Mouse (Mus musculus) kidney, embryonic 16.5 days (tissue): ENCODE measurements around the gene 4931417E11Rik. TPM values are rescaled to one million over a fixed set of nuclear protein-coding genes. Genes with fewer than 3 reads are reported as not detected.

ENCODE experiments used
- ATAC-seq: fragments of 200-750 bp; cut with Nextera tagmentation; 2 replicates; pipeline ENCODE4 v1.8.0; 2017; ENCODE audit warnings: moderate TSS enrichment; ENCODE audit not compliant: low FRiP score, low TSS enrichment
- H3K27ac ChIP-seq: fragments of 300-500 bp; sonication (generic); 2 replicates; pipeline ENCODE4 v1.5.1; 2014; ENCODE audit warnings: low read length
- H3K27me3 ChIP-seq: fragments of 300-500 bp; sonication (generic); 2 replicates; pipeline ENCODE4 v1.6.1; 2014; ENCODE audit warnings: low read length, control low read depth, mixed read lengths; ENCODE audit not compliant: insufficient read depth
- H3K36me3 ChIP-seq: fragments of 300-500 bp; sonication (generic); 2 replicates; pipeline ENCODE4 v1.6.1; 2014; ENCODE audit warnings: low read length, control low read depth, mixed read lengths; ENCODE audit not compliant: insufficient read depth
- H3K4me1 ChIP-seq: fragments of 300-500 bp; sonication (generic); 2 replicates; pipeline ENCODE4 v1.6.1; 2014; ENCODE audit warnings: low read length, control low read depth, mixed read lengths; ENCODE audit not compliant: insufficient read depth
- H3K4me2 ChIP-seq: fragments of 300-500 bp; sonication (generic); replicated peaks from 2 replicates; pipeline ENCODE4 v1.6.1; 2014; ENCODE audit warnings: low read depth, low read length
- H3K4me3 ChIP-seq: fragments of 300-500 bp; sonication (generic); 2 replicates; pipeline ENCODE4 v1.5.1; 2014; ENCODE audit warnings: mild to moderate bottlenecking, low read length
- H3K9ac ChIP-seq: fragments of 300-500 bp; sonication (generic); replicated peaks from 2 replicates; pipeline ENCODE4 v1.6.1; 2014; ENCODE audit warnings: low read length
- H3K9me3 ChIP-seq: fragments of 300-500 bp; sonication (generic); 2 replicates; pipeline ENCODE4 v1.6.1; 2016; ENCODE audit warnings: low read length, control low read depth
- WGBS: fragments of 180-500 bp; shearing (Covaris S2); extraction: QIAGEN DNeasy Blood & Tissue Kit; methylation state at CpG from one replicate; pipeline ENCODE4 v1.1.7; 2014; 5-methylcytosine and 5-hydroxymethylcytosine counted together
- polyA plus RNA-seq: library from polyadenylated mRNA; unstranded; fragments of >200 nt; fragmentation: Nextera tagmentation; extraction: Ambion mirVana; gene quantifications from 2 replicates; pipeline ENCODE4 v1.2.1, GENCODE M21; 2015

4931417E11Rik gene
- polyA plus RNA-seq, 1 experiment from 2014 or later, result not detected

DNA sequence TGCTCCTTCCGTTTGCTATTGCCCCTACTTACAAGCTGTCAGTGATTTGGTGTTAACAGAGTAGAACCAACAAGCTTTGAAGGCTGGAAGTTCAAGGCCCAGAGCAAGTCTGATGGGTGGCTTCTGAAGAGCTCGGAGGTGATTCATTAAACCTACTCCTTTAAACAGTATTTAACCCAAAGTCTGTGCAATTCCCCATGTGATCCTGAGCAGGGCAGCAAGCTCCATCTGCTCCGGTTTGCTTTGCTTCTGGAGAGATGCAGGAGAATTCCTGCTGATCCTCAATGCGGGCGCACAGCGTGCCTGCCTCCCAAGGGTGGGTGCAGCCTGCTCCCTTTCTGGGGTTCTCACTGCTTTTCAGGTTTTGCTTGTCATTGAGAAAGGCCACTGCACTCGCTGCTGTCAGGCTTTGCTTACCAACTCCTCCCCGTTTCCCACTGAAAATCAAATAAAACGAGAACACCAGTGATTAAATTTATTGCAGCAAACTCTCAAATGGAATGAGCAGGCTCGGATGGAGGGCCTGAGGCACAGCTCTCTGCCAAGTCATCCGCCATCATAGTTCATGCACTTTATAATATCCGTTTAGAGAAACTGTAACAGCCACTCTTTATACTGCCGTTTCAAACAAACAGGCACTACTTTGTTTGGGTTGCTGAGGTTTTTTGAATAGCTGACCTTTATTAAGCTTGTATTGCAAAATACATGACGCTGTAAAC, 40.7 kb downstream of the 4931417E11Rik start:
- Histone ChIP-seq H3K36me3 (no peaks in the 10 kb centered on the region), H3K27ac (0 out of 2 replicates have a peak overlapping the region, but pooled peaks have one; percentile 0), H3K27me3 (no peaks in the 10 kb centered on the region), H3K4me2 (peak overlapping the region; percentile 28), H3K9ac (no peak overlapping the region; the same call in 1 of the 2 replicates), H3K9me3 (no peaks in the 10 kb centered on the region), H3K4me1 (peaks cover 11% of the 10 kb centered on the region), H3K4me3 (no peak overlapping the region)
- peak; percentile 66; the same call in 1 of the 2 replicates for ATAC-seq
- 21% methylated on average over 14 of the region's 14 CpGs for WGBS

DNA sequence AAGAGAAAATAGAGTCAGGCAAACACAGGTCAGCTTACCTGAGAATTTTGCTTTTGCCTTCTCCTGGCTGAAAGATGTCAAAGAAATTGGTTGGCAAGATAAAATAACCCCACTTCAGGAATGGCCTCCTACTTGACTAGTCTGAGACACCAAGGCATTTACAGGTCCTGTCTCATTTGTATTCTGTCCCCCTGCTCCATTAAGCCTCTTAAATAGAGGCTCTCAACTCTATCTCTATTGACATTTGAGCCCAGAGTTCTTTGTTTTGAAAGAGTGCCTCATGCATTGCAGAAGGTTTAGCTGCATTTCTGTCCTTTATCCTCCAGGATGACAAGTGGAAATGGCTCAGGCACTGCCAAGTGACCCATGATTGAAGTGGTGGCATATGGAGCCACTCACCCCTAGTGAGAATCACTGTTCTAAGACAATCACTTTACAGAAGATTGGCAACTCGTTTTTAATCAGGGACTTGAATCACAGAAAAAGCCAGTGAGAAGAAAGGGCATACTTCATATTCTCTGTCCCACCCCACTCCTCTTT, 42.1 kb downstream of the 4931417E11Rik start:
- Histone ChIP-seq H3K9ac (no peak overlapping the region), H3K27ac (no peak overlapping the region), H3K4me2 (no peak overlapping the region), H3K27me3 (no peaks in the 10 kb centered on the region), H3K4me3 (no peak overlapping the region), H3K36me3 (no peaks in the 10 kb centered on the region), H3K4me1 (peaks cover 11% of the 10 kb centered on the region), H3K9me3 (no peaks in the 10 kb centered on the region)
- WGBS, result 20% methylated on average over 1 of the region's 1 CpGs
- ATAC-seq, result peak; percentile 46

Other genes with a start within 250 kb of the 4931417E11Rik start
- 0.06 and 0.09 TPM in 2 replicates for gene Dnah6, start 248.0 kb downstream of the 4931417E11Rik start, polyA plus RNA-seq
- gene Suclg1, start 221.3 kb downstream of the 4931417E11Rik start, polyA plus RNA-seq, result 230 and 251 TPM in 2 replicates